Mouse (Mus musculus) left cerebral cortex, postnatal 14 days (tissue): Measurements from ENCODE around the gene Gm13697. TPM values are rescaled to one million over a fixed set of nuclear protein-coding genes. Genes with fewer than 3 reads are reported as not detected.
"Not testable (repeated sequence)": the region's sequence is repeated elsewhere in the genome, so short reads cannot be mapped to it uniquely, and the experiment has no call there.

Experiments
- DNase-seq, 2 experiments: peaks; one replicate each; pipeline ENCODE4 v3.0.0; 2021 to 2022; ENCODE audit warnings: low spot score in 2 of 2, mixed read lengths in 1 of 2
- intact Hi-C: fragments of 180-260 bp; cut with DNase I; formaldehyde crosslinking; loops from one replicate; pipeline ENCODE4 v1.15.1; 2025
- long read RNA-seq, 2 experiments: library from polyadenylated mRNA; stranded (forward); transcript quantifications; one replicate each; pipeline ENCODE4 v2.0.0; 2021
- total RNA-seq, 2 experiments: library from RNA; stranded (reverse); gene quantifications; 2 replicates each; pipeline ENCODE4 v1.2.3; 2021

Gene Gm13697
- total RNA-seq: 1 to 10 TPM; 1.2 to 1.3 TPM
- long read RNA-seq, experiment 1: 0 reads
- long read RNA-seq, experiment 2: 0 reads

- intact Hi-C loops, DNase-seq: not testable (repeated sequence)
Measured at GRCm38 (mm10) chr2:83984443-83984842, at the start of gene Gm13697. Gm13697 (plus strand) TSS chr2:83984743.

GRCm38 (mm10) chr2:83940931-83941361 is 43.6 kb upstream of the Gm13697 start, which contains the start of gene Zswim2:
Zswim2 (minus strand) TSS chr2:83941228.
- intact Hi-C loops: no loop called here
- peak; percentile 92 to 94 for DNase-seq

- peak in 1 of 2 experiments; percentile 30 for DNase-seq
- intact Hi-C loops: no loop called here
Measured at GRCm38 (mm10) chr2:83941378-83941777, 43.2 kb upstream of the Gm13697 start.

GRCm38 (mm10) chr2:83941792-83942191 is 42.8 kb upstream of the Gm13697 start:
- DNase-seq: no peak
- intact Hi-C loops: no loop called here

- intact Hi-C loops: not testable (repeated sequence)
Measured at GRCm38 (mm10) chr2:83955393-83955792, 29.1 kb upstream of the Gm13697 start, which contains the start of gene Gm13698. Gm13698 (plus strand) TSS chr2:83955693.

GRCm38 (mm10) chr2:83961203-83961602 is 23.3 kb upstream of the Gm13697 start, which contains the start of gene Gm13693:
Gm13693 (plus strand) TSS chr2:83961503.
- intact Hi-C loops, DNase-seq: not testable (repeated sequence)

More at GRCm38 (mm10) chr2:83955393-83955792, 29.1 kb upstream of the Gm13697 start, which contains the start of gene Gm13698:
- DNase-seq: not testable (repeated sequence)

GRCm38 (mm10) chr2:83967013-83967412 is 17.5 kb upstream of the Gm13697 start, which contains the start of gene Gm13695:
Gm13695 (plus strand) TSS chr2:83967313.
- DNase-seq, intact Hi-C loops: not testable (repeated sequence)

GRCm38 (mm10) chr2:83972823-83973222 is 11.7 kb upstream of the Gm13697 start, which contains the start of gene Gm13696:
Gm13696 (plus strand) TSS chr2:83973123.
- DNase-seq, intact Hi-C loops: not testable (repeated sequence)

- intact Hi-C loops, DNase-seq: not testable (repeated sequence)
Measured at GRCm38 (mm10) chr2:83978633-83979032, 5.9 kb upstream of the Gm13697 start, which contains the start of gene Gm13694. Gm13694 (plus strand) TSS chr2:83978933.

GRCm38 (mm10) chr2:83990253-83990652 is 5.7 kb downstream of the Gm13697 start, which contains the start of gene Gm13691:
Gm13691 (plus strand) TSS chr2:83990553.
- intact Hi-C loops, DNase-seq: not testable (repeated sequence)

GRCm38 (mm10) chr2:83993639-83994255 is 9.2 kb downstream of the Gm13697 start:
- intact Hi-C loops, DNase-seq: not testable (repeated sequence)

- DNase-seq, intact Hi-C loops: not testable (repeated sequence)
Measured at GRCm38 (mm10) chr2:83994526-83994925, 10.0 kb downstream of the Gm13697 start.

GRCm38 (mm10) chr2:84008913-84009312 is 24.4 kb downstream of the Gm13697 start:
- DNase-seq: no peak
- intact Hi-C loops: no loop called here

GRCm38 (mm10) chr2:84009818-84010217 is 25.3 kb downstream of the Gm13697 start:
- intact Hi-C loops: no loop called here
- no peak for DNase-seq

- no peak for DNase-seq
- intact Hi-C loops: no loop called here
Measured at GRCm38 (mm10) chr2:84014572-84014971, 30.0 kb downstream of the Gm13697 start.

- intact Hi-C loops, DNase-seq: not testable (repeated sequence)
Measured at GRCm38 (mm10) chr2:84016291-84016690, 31.7 kb downstream of the Gm13697 start.

- no peak for DNase-seq
- intact Hi-C loops: no loop called here
Measured at GRCm38 (mm10) chr2:84018330-84018729, 33.8 kb downstream of the Gm13697 start.

GRCm38 (mm10) chr2:84019519-84020305 is 35.2 kb downstream of the Gm13697 start:
- no peak for DNase-seq
- intact Hi-C loops: no loop called here

GRCm38 (mm10) chr2:84021930-84022329 is 37.4 kb downstream of the Gm13697 start:
- intact Hi-C loops: no loop called here
- no peak for DNase-seq

GRCm38 (mm10) chr2:84022905-84023304 is 38.4 kb downstream of the Gm13697 start:
- DNase-seq: peak in 1 of 2 experiments; percentile 30
- intact Hi-C loops: no loop called here
